Mouse (Mus musculus) small intestine, adult 2 months (tissue): Measurements from ENCODE around the gene Zmynd10.

Experiments
- CTCF ChIP-seq: fragments of 200-500 bp; IDR thresholded peaks from 2 replicates; pipeline ENCODE4 v1.5.1; 2012; ENCODE audit warnings: low read depth, mild to moderate bottlenecking, control low read depth, inconsistent platforms, low read length, moderate library complexity, mixed read lengths; ENCODE audit not compliant: insufficient replicate concordance, insufficient read length; ENCODE audit errors: extremely low read depth
- POLR2A ChIP-seq: fragments of 200-500 bp; IDR thresholded peaks from 2 replicates; pipeline ENCODE4 v1.6.1; 2012; ENCODE audit warnings: low read depth, mild to moderate bottlenecking, control low read depth, inconsistent platforms, low read length, moderate library complexity

DNA sequence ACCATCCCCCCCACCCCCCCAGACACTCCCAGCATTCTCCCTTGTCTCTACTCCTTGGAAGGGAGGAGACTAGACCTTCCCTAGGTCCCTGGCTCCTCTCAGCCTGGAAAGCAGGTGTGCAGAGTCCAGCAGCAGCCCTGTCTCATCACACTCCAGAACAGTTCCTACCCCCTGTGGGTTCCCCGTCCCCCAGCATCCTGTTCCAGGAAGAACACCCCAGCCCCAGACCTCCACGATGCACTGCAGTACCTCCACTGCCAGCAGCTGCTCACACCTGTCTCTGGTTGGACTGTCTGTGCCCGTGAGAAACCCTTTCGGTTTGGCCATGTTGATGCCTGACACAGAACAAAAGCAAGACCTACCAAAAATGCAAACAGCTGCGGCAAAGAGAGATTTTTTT is 25.9 kb upstream of the Zmynd10 start:
- TF ChIP-seq CTCF (no peak), POLR2A (no peak)
